Mouse (Mus musculus) heart, postnatal 4 days (tissue): ENCODE measurements around the gene Socs1. TPM values are rescaled to one million over a fixed set of nuclear protein-coding genes. Genes with fewer than 3 reads are reported as not detected.

Source experiments
- DNase-seq: peaks from one replicate; pipeline ENCODE4 v3.0.0; 2021
- total RNA-seq, 2 experiments: library from RNA; stranded (reverse); gene quantifications; 2 replicates each; pipeline ENCODE4 v1.2.3; 2021

Gene Socs1
- total RNA-seq, 2 experiments from 2014 or later, result 1.6 TPM

- no peak for DNase-seq
Observed at GRCm38 (mm10) chr16:10762569-10763180, 22.7 kb downstream of the Socs1 start.

- peak; percentile 41 for DNase-seq
Observed at GRCm38 (mm10) chr16:10761182-10761581, 24.2 kb downstream of the Socs1 start.

- DNase-seq, result no peak
Observed at GRCm38 (mm10) chr16:10756168-10756567, 29.2 kb downstream of the Socs1 start.

- no peak for DNase-seq
Observed at GRCm38 (mm10) chr16:10754521-10755296, 30.6 kb downstream of the Socs1 start.

GRCm38 (mm10) chr16:10749824-10750223, 35.5 kb downstream of the Socs1 start:
- peak; percentile 63 for DNase-seq

- DNase-seq, result no peak
Observed at GRCm38 (mm10) chr16:10749226-10749625, 36.1 kb downstream of the Socs1 start.

- DNase-seq, result no peak
Observed at GRCm38 (mm10) chr16:10741082-10741481, 44.3 kb downstream of the Socs1 start.

GRCm38 (mm10) chr16:10739854-10740398, 45.4 kb downstream of the Socs1 start:
- peak; percentile 47 for DNase-seq

- DNase-seq, result no peak
Observed at GRCm38 (mm10) chr16:10738866-10739265, 46.5 kb downstream of the Socs1 start.

- DNase-seq, result peak; percentile 52
Observed at GRCm38 (mm10) chr16:10737571-10737970, 47.8 kb downstream of the Socs1 start.

GRCm38 (mm10) chr16:10736364-10736763, 49.0 kb downstream of the Socs1 start:
- no peak for DNase-seq

- DNase-seq, result peak; percentile 45
Observed at GRCm38 (mm10) chr16:10735781-10736180, 49.6 kb downstream of the Socs1 start.

GRCm38 (mm10) chr16:10732421-10732820, 52.9 kb downstream of the Socs1 start:
- DNase-seq, result no peak

Other genes with a start within 250 kb of the Socs1 start
- 10 to 100 TPM; 22.4 to 22.6 TPM for gene Dexi, start 242.5 kb downstream of the Socs1 start, total RNA-seq
- 10 to 100 TPM; 40.5 to 42.2 TPM for gene Clec16a, start 240.2 kb downstream of the Socs1 start, total RNA-seq
- gene Tnp2, start 3.1 kb upstream of the Socs1 start, total RNA-seq, result not detected
- not detected for gene Prm3, start 5.4 kb upstream of the Socs1 start, total RNA-seq
- gene Prm2, start 10.6 kb upstream of the Socs1 start, total RNA-seq, result not detected
- gene Prm1, start 20.3 kb upstream of the Socs1 start, total RNA-seq, result not detected
- gene Gm11172, start 27.4 kb upstream of the Socs1 start, total RNA-seq, result not detected
- 1 to 10 TPM; 5.1 to 5.5 TPM for gene Rmi2, start 49.5 kb upstream of the Socs1 start, total RNA-seq